Mouse (Mus musculus) MEL (cell line): ENCODE measurements at regions not wholly inside any gene's neighbourhood (a gene's known extent, or its start where the extent isn't known, plus 50 kb on each side); places are given as distances from the start of the nearest gene placed in this dataset.

Experiments used
- CTCF ChIP-seq, 3 experiments: IDR thresholded peaks in 2 of 3; conservative IDR thresholded peaks in 1 of 3; 2 replicates each; pipeline ENCODE4 v1.5.1; 2011 to 2012; ENCODE audit warnings: low read length in 3 of 3, low read depth in 2 of 3, mild to moderate bottlenecking in 2 of 3, improper control_type of control experiment in 1 of 3, inconsistent platforms in 1 of 3, mixed read lengths in 1 of 3, moderate library complexity in 1 of 3; ENCODE audit not compliant: control insufficient read depth in 1 of 3, insufficient read depth in 1 of 3, poor library complexity in 1 of 3, severe bottlenecking in 1 of 3
- EP300 ChIP-seq, 2 experiments: IDR thresholded peaks; 2 replicates each; pipeline ENCODE4 v1.6.1; 2011; ENCODE audit warnings: improper control_type of control experiment in 2 of 2, low read length in 2 of 2, low read depth in 1 of 2, mild to moderate bottlenecking in 1 of 2
- ETS1 ChIP-seq: IDR thresholded peaks from 2 replicates; pipeline ENCODE4 v1.6.1; 2012; ENCODE audit warnings: low read depth, mild to moderate bottlenecking, inconsistent platforms, low read length, improper control_type of control experiment, moderate library complexity
- GABPA ChIP-seq: IDR thresholded peaks from 2 replicates; pipeline ENCODE4 v1.6.1; 2012; ENCODE audit warnings: low read depth, mild to moderate bottlenecking, inconsistent platforms, low read length, improper control_type of control experiment, moderate library complexity
- MAFK ChIP-seq: IDR thresholded peaks from 2 replicates; pipeline ENCODE4 v1.6.1; 2011; ENCODE audit warnings: low read depth, mild to moderate bottlenecking, low read length, improper control_type of control experiment, borderline replicate concordance
- MAZ ChIP-seq: IDR thresholded peaks from 2 replicates; pipeline ENCODE4 v1.6.1; 2012; ENCODE audit warnings: low read depth, mild to moderate bottlenecking, inconsistent platforms, low read length, improper control_type of control experiment
- MYC ChIP-seq: IDR thresholded peaks from 2 replicates; pipeline ENCODE4 v1.6.1; 2011; ENCODE audit warnings: low read depth, mild to moderate bottlenecking, low read length, improper control_type of control experiment, moderate library complexity
- POLR2A ChIP-seq, 2 experiments: IDR thresholded peaks; 2 replicates each; pipeline ENCODE4 v1.6.1; 2011 to 2012; ENCODE audit warnings: low read length in 2 of 2, mild to moderate bottlenecking in 2 of 2, control low read depth in 1 of 2, improper control_type of control experiment in 1 of 2, low read depth in 1 of 2, moderate library complexity in 1 of 2; ENCODE audit not compliant: control insufficient read depth in 1 of 2, insufficient read depth in 1 of 2, poor library complexity in 1 of 2
- POLR2AphosphoS5 ChIP-seq: IDR thresholded peaks from 2 replicates; pipeline ENCODE4 v1.6.1; 2012; ENCODE audit warnings: low read depth, borderline replicate concordance, mild to moderate bottlenecking, inconsistent platforms, low read length, moderate library complexity, mixed read lengths
- RAD21 ChIP-seq: IDR thresholded peaks from 2 replicates; pipeline ENCODE4 v1.6.1; 2011; ENCODE audit warnings: mild to moderate bottlenecking, low read depth, low read length, improper control_type of control experiment
- TAL1 ChIP-seq: IDR thresholded peaks from 2 replicates; pipeline ENCODE4 v1.6.1; 2012; ENCODE audit warnings: mild to moderate bottlenecking, inconsistent platforms, low read length, moderate library complexity, mixed read lengths
- ZKSCAN1 ChIP-seq: IDR thresholded peaks from 2 replicates; pipeline ENCODE4 v1.6.1; 2012; ENCODE audit warnings: low read depth, mild to moderate bottlenecking, inconsistent platforms, low read length, improper control_type of control experiment, moderate library complexity

DNA sequence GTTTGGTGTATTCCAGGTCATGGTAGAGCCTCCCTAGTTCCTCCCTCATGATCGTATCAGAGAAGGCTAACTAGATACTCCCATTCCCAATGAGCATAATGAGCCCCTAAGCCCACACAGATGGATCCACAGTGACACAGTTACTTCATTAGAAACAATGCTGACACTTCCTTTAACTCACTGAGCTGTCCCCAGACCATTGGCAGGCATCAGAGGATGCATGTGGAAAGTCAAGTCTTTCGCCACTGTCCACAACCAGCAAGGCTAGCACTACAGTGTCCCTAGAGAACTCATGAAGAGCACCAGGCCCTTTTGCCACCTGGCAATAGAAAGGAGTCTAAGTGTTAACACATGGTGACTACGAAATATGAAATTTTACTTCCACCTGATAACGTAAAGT, 156.1 kb upstream of the Tent5a start:
- no peak for TF ChIP-seq POLR2A (IDR thresholded peaks at IDR 0.05; ENCODE audit: control insufficient read depth in 1 of 2, insufficient read depth in 1 of 2, low read depth in 1 of 2, low read length in 2 of 2, poor library complexity in 1 of 2)
- no peak for TF ChIP-seq MYC
- no peak for TF ChIP-seq MAZ
- TF ChIP-seq CTCF (IDR thresholded peaks at IDR 0.05 in 2 of 3, conservative IDR thresholded peaks at IDR 0.05 in 1 of 3; ENCODE audit: control insufficient read depth in 1 of 3, insufficient read depth in 1 of 3, low read depth in 2 of 3, low read length in 3 of 3, poor library complexity in 1 of 3, severe bottlenecking in 1 of 3) = no peak
- TF ChIP-seq GABPA = no peak
- TF ChIP-seq ZKSCAN1 = no peak
- TF ChIP-seq TAL1 = no peak
- no peak for TF ChIP-seq MAFK
- no peak for TF ChIP-seq ETS1
- TF ChIP-seq EP300 (IDR thresholded peaks at IDR 0.05; ENCODE audit: low read depth in 1 of 2, low read length in 2 of 2) = no peak
- no peak for TF ChIP-seq POLR2AphosphoS5
- no peak for TF ChIP-seq RAD21
